Mouse (Mus musculus) stomach, postnatal 0 days (tissue): ENCODE measurements around the gene Elfn1.

ENCODE experiments used
- CTCF ChIP-seq: IDR thresholded peaks from 2 replicates; pipeline ENCODE4 v1.5.1; 2016; ENCODE audit warnings: antibody characterized with exemption, low read depth, mild to moderate bottlenecking, moderate library complexity
- EP300 ChIP-seq: optimal IDR thresholded peaks from 2 replicates; pipeline ENCODE3; 2016; ENCODE audit warnings: antibody characterized with exemption

- TF ChIP-seq EP300 (no peak), CTCF (no peak)
These were observed 105.9 kb downstream of the Elfn1 start for GRCm38 (mm10) chr5:140013652-140014051.
